Mouse (Mus musculus): ENCODE measurements around the gene Clip2.

GRCm38 (mm10) chr5:134468158-134468765 lies 84.0 kb downstream of the Clip2 start:
- TF ChIP-seq POLR2A (IDR thresholded peaks at IDR 0.05; ENCODE audit: insufficient read depth, low read depth, low read length) (no peak), CTCF (IDR thresholded peaks at IDR 0.05; ENCODE audit: insufficient read depth, low read depth, low read length) (no peak)
